Mouse (Mus musculus) cortical plate, adult 2 months (tissue): ENCODE data around the gene Meiob. TPM values are rescaled to one million over a fixed set of nuclear protein-coding genes. Genes with fewer than 3 reads are reported as not detected.

Experiments
- H3K27ac ChIP-seq: fragments of 200-500 bp; 2 replicates; pipeline ENCODE4 v1.5.1; 2012; ENCODE audit warnings: low read length, control low read depth, inconsistent platforms; ENCODE audit not compliant: insufficient read depth
- H3K4me1 ChIP-seq: fragments of 200-500 bp; 2 replicates; pipeline ENCODE4 v1.6.1; 2011; ENCODE audit warnings: low read length; ENCODE audit not compliant: control insufficient read depth, insufficient read depth
- H3K4me3 ChIP-seq: fragments of 200-500 bp; 2 replicates; pipeline ENCODE4 v1.5.1; 2011; ENCODE audit warnings: mild to moderate bottlenecking, low read length, control low read depth; ENCODE audit not compliant: insufficient read depth
- CTCF ChIP-seq: fragments of 200-500 bp; IDR thresholded peaks from 2 replicates; pipeline ENCODE4 v1.5.1; 2011; ENCODE audit warnings: mild to moderate bottlenecking, control low read depth, low read length; ENCODE audit not compliant: insufficient read depth; ENCODE audit errors: extremely low read depth
- POLR2A ChIP-seq: fragments of 200-500 bp; IDR thresholded peaks from 2 replicates; pipeline ENCODE4 v1.6.1; 2011; ENCODE audit warnings: mild to moderate bottlenecking, low read length, control low read depth; ENCODE audit not compliant: insufficient read depth; ENCODE audit errors: extremely low read depth
- polyA plus RNA-seq: library from polyadenylated mRNA; depleted of rRNA; stranded (reverse); fragments of >200 nt; gene quantifications from 2 replicates; pipeline ENCODE4 v1.2.3, GENCODE M21; 2012

Gene Meiob
- polyA plus RNA-seq, 1 experiment, result not detected

DNA sequence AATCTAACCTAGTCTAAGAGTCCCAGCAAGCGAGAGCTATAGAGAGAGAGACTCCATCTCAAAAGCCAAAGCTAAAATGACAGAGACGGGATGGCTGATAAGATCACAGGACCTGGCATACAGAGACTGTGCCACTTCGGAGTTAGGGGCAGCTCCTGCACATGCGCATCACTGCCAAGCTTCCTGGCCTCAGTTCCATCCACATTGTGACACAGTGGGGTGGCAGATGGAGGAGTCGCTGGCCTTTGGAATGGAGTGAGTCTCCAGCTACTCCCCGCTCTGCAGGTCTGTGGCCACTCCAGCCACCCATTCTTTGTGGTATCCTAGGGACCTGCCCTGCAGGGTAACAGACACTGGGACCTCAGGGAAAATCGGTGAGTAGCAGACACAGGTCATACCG is 61.7 kb downstream of the Meiob start, which contains the start of gene Igfals:
Gene Igfals (plus strand): TSS at position 222 of the 400 bp plus-strand sequence.
- Histone ChIP-seq H3K27ac (no peak within 1 kb of the TSS), H3K4me1 (peaks cover 4% of the 10 kb centered on the region; the same call in 1 of the 2 replicates), H3K4me3 (no peak within 1 kb of the TSS)
- TF ChIP-seq POLR2A (no peak), CTCF (no peak)

DNA sequence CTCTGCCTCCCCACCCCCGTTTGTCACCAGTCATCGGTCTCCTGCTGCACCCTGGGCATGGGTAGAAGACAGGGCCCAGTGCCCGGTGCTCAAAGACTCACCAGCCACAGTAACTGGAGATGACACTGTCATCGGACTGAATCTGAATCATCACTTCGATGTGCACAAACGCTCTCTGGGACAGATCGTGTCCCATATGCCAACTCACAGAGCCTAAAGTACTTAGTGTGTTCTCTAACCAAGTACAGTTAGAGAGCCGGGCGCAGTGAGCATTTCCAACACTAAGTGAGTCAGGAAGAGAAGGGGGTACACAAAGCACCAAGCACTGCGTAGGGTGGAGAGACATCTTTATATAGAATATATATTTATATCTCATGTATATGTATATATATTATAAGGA is 63.8 kb downstream of the Meiob start:
- H3K4me1 ChIP-seq, result peaks cover 4% of the 10 kb centered on the region; the same call in 1 of the 2 replicates

DNA sequence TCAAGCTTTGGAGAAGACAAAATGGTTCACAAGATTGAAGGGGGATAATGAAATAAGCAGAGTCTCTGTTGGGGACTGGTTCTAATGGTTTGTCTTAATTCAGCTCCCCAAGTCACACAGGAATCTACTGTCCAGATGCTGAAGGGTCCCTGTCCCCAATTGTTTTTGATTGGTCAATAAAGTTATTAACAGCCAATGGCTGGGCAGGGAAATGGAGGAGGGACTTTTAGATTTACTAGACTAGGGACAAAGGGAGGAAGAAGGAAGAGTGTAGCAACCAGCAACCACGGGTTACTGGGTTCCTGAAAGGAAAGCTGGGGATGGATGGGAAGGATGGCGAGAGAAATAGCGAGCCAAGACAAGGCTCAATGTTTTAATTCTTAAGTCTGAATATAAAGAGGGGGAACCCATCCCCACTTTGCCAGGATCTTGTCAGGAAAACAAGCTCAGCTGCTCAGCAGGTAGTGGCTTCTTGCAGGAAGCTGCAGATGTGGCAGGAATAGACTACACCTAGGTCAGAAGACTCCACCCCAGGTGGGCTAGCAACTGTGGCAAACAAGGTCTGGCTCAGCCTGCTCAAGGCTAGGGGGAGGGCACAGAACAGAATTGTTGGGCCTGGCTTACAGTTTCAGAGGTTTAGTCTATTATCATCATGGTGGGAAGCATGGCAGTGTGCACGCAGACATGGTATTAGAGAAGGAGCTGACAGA is 69.8 kb downstream of the Meiob start:
- Histone ChIP-seq H3K27ac (no peak overlapping the region), H3K4me3 (no peak overlapping the region), H3K4me1 (no peaks in the 10 kb centered on the region)
- TF ChIP-seq CTCF, result no peak

More for the DNA sequence above, 63.8 kb downstream of the Meiob start:
- Histone ChIP-seq H3K27ac (no peak overlapping the region), H3K4me3 (no peak overlapping the region)
- TF ChIP-seq POLR2A, result no peak
- TF ChIP-seq CTCF, result no peak

DNA sequence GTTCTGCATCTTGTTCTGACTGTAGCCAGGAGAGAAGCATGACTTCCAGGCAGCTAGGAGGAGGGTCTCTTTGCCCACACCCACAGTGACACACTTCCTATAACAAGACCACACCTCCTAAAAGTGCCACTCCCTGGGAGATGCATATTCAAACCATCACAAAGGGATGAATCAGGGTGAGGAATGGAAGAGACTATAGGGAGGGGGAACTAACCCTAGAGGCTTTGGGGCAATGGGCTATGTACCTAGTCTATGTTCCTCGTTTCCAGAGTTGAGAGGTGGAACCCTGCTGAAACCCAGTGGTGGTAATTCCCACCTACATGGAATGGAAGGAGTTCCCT is 70.3 kb downstream of the Meiob start:
- no peak for TF ChIP-seq POLR2A
- no peak for TF ChIP-seq CTCF
- H3K4me3 ChIP-seq, result no peak overlapping the region
- H3K27ac ChIP-seq, result no peak overlapping the region
- H3K4me1 ChIP-seq, result no peaks in the 10 kb centered on the region

DNA sequence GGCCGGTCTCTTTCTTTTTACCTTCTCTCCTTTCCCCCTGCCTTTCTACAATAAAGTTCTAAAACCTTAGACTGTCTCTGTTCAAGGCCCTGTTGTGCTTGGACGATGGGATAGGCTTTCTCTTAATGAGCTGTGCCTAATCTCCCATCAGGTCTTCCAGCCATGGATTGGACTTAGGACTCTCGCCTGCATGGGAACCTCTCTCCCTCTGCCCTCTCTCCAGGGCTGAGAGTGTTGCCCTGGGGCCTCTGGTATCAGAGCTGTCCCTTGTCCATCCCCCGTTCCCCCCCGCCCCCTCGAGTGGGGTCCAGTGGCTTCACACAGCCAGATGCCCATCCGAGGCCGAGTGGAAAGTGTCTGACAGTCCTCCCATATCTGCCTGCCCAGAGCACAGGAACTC is 70.9 kb downstream of the Meiob start:
- Histone ChIP-seq H3K4me1 (no peaks in the 10 kb centered on the region), H3K4me3 (no peak overlapping the region), H3K27ac (no peak overlapping the region)
- no peak for TF ChIP-seq POLR2A
- no peak for TF ChIP-seq CTCF

DNA sequence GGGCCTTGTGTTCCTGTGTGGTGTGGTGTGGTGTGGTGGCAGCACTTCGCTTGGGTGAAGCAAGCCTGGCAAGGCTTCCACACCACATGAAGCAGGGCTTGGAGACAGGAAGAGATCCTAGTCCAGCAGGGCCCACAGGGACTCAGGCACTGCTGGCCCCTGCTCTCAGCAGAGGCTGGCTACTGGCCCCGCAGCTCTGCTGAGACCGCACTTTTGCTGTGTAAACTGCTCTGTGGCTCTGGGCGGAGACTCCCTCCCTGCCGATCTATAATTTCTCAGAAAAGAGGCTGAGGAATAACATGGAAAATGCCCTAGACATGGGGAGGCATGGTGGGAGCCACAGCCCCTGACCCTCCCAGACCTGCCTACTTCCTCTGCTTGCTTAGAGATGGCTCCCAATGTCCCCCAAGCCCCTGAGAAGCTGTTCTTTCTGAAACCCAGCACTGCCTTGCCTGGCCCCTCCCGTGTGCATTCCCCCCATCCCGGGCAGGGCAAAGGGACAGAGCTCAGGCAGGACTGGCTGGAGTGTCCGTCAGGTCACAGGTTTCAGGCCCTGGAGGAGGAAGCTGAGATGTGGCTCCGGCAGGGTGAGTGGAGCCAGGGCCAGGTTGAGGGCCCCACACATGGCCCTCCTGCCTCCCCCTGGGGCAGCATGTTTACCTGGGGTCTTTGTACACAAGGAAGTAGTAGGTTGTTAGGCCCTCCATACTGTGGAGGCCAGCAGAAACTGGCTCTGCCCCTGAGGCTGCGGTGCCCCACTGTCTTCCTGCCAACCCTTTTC is 73.4 kb downstream of the Meiob start:
- TF ChIP-seq POLR2A, result no peak
- no peak for TF ChIP-seq CTCF
- Histone ChIP-seq H3K4me1 (no peaks in the 10 kb centered on the region), H3K4me3 (no peak overlapping the region), H3K27ac (no peak overlapping the region)

- H3K27ac ChIP-seq, result no peak overlapping the region
- no peak overlapping the region for H3K4me3 ChIP-seq
- TF ChIP-seq POLR2A (no peak), CTCF (no peak)
- H3K4me1 ChIP-seq, result no peaks in the 10 kb centered on the region
Measured at GRCm38 (mm10) chr17:24878117-24878397, 74.0 kb downstream of the Meiob start.

DNA sequence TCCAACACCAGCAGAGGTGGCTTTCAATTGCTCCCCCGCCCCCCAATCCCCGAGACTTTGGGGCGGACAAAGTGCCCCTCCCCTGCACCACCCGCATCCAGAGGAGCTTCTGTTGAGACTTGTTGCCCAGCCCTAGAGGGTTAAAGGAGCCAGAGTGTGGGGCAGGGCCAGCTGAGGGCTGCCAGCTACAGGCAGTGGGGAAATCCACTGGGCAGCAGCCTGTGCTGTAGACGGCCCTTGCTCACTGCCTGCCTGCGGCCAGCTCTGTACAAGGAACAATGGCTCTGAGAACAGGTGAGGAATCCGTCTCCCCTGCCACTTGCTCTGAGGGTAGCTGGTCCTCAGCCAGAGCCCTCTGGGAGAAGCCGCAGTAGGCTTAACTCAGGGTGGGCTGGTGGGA is 74.4 kb downstream of the Meiob start:
- Histone ChIP-seq H3K27ac (no peak overlapping the region), H3K4me1 (no peaks in the 10 kb centered on the region), H3K4me3 (no peak overlapping the region)
- TF ChIP-seq CTCF (no peak), POLR2A (no peak)

DNA sequence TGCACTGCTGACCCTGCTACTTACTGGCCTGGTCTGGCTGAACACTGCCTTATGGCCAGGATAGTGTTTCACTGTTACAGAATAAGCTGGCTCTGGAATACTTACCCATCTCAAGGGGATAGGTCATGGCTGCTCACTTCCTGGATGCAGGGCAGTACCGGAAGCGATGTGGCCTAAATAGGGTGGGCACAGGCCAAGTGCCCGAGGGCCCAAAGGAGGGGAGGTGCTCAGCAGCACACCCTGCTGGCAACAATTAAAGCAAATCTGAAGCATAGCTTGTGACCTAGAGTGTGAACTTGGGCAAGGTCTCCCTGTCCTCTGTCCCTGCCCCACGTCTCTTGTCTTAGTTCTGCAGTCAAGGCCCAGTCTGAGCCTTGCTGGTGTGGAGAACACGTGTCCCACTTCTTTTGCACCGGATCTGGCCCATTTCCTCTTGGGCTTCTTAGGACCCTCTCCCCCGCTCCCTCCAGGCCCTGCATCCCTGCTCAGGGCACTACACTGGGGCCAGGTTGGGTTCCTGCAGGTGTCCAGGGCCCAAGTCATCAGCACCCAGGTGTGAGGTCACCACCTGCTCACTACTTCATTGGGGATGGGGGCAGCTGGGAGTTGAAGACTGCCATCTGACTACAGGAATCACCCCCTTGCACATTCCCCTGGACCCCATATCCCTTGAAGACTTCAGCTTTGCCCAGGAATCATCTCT is 77.8 kb downstream of the Meiob start:
- TF ChIP-seq CTCF (peak; percentile 44; the same call in 1 of the 2 replicates), POLR2A (no peak)
- no peak overlapping the region for H3K27ac ChIP-seq
- H3K4me1 ChIP-seq, result peaks cover 2% of the 10 kb centered on the region; the same call in 1 of the 2 replicates

GRCm38 (mm10) chr17:24884391-24884790 is 80.3 kb downstream of the Meiob start:
- Histone ChIP-seq H3K27ac (no peak overlapping the region), H3K4me3 (no peak overlapping the region), H3K4me1 (peaks cover 5% of the 10 kb centered on the region; the same call in 1 of the 2 replicates)
- TF ChIP-seq CTCF (no peak), POLR2A (no peak)

More for the DNA sequence above, 77.8 kb downstream of the Meiob start:
- H3K4me3 ChIP-seq, result no peak overlapping the region
